Mouse (Mus musculus) E14TG2a.4 (cell line): ENCODE measurements around the gene Fgfrl1.

Experiments used
- H3K27me3 ChIP-seq: 2 replicates; pipeline ENCODE4 v1.6.1; 2014; ENCODE audit warnings: low read length, control low read depth; ENCODE audit not compliant: insufficient read depth
- H3K36me3 ChIP-seq: 2 replicates; pipeline ENCODE4 v1.6.1; 2014; ENCODE audit warnings: low read length, control low read depth; ENCODE audit not compliant: insufficient read depth
- H3K4me1 ChIP-seq: replicated peaks from 2 replicates; pipeline ENCODE4 v1.6.1; 2014; ENCODE audit warnings: low read depth, low read length, control low read depth
- H3K4me3 ChIP-seq: replicated peaks from 2 replicates; pipeline ENCODE4 v1.5.1; 2014; ENCODE audit warnings: mild to moderate bottlenecking, low read length
- H3K9me3 ChIP-seq: 2 replicates; pipeline ENCODE4 v1.6.1; 2014; ENCODE audit warnings: low read length, control low read depth
- CTCF ChIP-seq: conservative IDR thresholded peaks from 2 replicates; pipeline ENCODE4 v1.5.1; 2014; ENCODE audit warnings: low read length
- NANOG ChIP-seq: IDR thresholded peaks from 2 replicates; pipeline ENCODE4 v1.6.1; 2014; ENCODE audit warnings: borderline replicate concordance, low read length, mixed read lengths
- POU5F1 ChIP-seq: IDR thresholded peaks from 2 replicates; pipeline ENCODE4 v1.6.1; 2014; ENCODE audit warnings: low read length, borderline replicate concordance

The Fgfrl1 gene

DNA sequence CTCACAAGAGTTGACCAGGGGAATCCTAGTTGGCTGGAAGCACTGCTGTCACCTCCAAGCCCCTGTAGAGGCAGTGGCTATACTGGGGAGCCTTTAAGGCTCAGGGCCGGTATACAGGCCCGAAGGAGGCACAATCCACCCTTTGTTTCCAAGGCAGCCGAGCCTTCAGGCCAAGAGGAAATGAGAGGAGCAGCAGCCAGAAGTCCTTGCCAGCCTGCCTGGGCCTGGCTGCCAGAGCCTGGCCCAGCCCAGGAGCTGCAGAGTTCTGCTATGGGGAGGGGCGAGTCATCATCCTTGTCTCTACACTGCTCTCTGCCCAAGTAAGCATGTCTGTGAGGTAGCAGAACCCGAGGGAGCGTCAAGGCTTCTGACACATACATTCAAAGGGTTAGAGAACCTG, 22.0 kb downstream of the Fgfrl1 start:
- no peaks in the 10 kb centered on the region for H3K36me3 ChIP-seq

DNA sequence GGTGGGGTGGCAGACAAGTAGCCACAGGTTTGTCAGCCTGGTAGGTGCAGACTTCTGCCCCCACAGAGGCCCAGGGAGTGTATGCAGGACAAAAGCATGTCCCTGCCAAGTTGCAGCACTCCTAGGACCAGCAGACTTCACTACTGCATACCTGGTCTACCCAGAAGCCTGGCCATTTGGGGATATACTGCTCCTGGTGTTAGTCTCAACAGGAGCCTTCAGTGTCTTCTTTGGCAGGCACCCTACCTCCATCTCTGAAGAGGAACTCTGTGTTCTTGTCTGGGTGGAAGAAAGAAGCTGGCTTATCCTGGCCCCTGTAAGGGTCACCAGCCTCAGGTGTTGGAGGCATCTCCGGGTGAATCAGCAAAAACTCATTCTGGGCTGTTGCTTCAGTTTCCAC, 23.8 kb downstream of the Fgfrl1 start:
- no peaks in the 10 kb centered on the region for H3K36me3 ChIP-seq
- TF ChIP-seq NANOG = no peak
- no peak for TF ChIP-seq POU5F1
- no peak for TF ChIP-seq CTCF

More for the DNA sequence above, 22.0 kb downstream of the Fgfrl1 start:
- no peak for TF ChIP-seq POU5F1
- TF ChIP-seq NANOG = no peak
- TF ChIP-seq CTCF = no peak
- Histone ChIP-seq H3K4me3 (no peak overlapping the region), H3K9me3 (0 out of 2 replicates have a peak, but pooled peaks cover 4% of the 10 kb centered on the region), H3K27me3 (peaks cover 15% of the 10 kb centered on the region), H3K4me1 (no peaks in the 10 kb centered on the region)

DNA sequence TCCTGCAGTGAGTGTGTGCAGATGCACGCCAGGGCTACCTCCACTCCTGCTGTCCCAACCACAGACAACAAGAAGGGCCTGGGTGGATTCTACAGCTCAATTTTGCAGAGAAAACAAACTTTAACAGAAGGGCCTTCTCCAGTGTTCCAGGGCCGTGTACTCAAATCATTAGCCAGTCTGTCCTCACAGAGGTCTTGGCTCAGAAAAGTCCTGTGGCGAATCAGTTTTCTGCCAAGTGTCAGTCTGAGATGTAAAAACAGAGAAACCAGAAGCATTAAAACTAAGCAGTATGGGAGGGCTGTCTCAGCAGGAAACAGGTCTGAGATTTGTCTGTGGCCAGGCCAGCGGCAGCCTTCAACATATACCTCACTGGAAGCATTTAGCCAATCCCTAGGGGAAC, 25.9 kb downstream of the Fgfrl1 start:
- no peaks in the 10 kb centered on the region for H3K36me3 ChIP-seq
- H3K9me3 ChIP-seq = 0 out of 2 replicates have a peak, but pooled peaks cover 4% of the 10 kb centered on the region
- H3K27me3 ChIP-seq = peaks cover 15% of the 10 kb centered on the region
- 0 out of 2 replicates have a peak, but pooled peaks cover 3% of the 10 kb centered on the region for H3K4me1 ChIP-seq
- no peak for TF ChIP-seq CTCF
- TF ChIP-seq NANOG = no peak
- no peak for TF ChIP-seq POU5F1
- no peak overlapping the region for H3K4me3 ChIP-seq

More for the DNA sequence above, 23.8 kb downstream of the Fgfrl1 start:
- Histone ChIP-seq H3K27me3 (peaks cover 15% of the 10 kb centered on the region), H3K9me3 (0 out of 2 replicates have a peak, but pooled peaks cover 4% of the 10 kb centered on the region), H3K4me3 (no peak overlapping the region), H3K4me1 (0 out of 2 replicates have a peak, but pooled peaks cover 3% of the 10 kb centered on the region)

DNA sequence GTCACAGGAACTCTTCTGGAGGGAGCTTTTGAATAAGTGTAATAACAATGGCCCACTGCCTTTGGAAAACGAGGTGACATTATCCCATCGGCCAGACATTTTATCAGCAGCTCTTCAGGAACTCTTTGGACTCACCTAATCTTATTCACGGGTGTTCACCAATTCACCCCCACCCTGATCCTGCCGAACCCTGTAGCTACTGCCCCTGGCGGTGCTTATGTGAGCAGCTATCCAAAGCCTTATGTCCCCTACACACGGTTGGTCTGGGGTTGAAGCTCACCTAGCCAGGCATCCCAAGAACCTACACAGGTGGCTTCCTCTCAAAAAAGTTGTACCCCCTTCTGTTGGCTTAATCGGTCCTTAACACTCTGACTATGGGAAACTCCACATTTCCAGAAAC, 27.6 kb downstream of the Fgfrl1 start:
- TF ChIP-seq POU5F1 = no peak
- TF ChIP-seq CTCF = no peak
- TF ChIP-seq NANOG = no peak
- H3K4me1 ChIP-seq = 0 out of 2 replicates have a peak, but pooled peaks cover 3% of the 10 kb centered on the region
- H3K9me3 ChIP-seq = no peaks in the 10 kb centered on the region
- peaks cover 15% of the 10 kb centered on the region for H3K27me3 ChIP-seq
- H3K36me3 ChIP-seq = no peaks in the 10 kb centered on the region
- no peak overlapping the region for H3K4me3 ChIP-seq

DNA sequence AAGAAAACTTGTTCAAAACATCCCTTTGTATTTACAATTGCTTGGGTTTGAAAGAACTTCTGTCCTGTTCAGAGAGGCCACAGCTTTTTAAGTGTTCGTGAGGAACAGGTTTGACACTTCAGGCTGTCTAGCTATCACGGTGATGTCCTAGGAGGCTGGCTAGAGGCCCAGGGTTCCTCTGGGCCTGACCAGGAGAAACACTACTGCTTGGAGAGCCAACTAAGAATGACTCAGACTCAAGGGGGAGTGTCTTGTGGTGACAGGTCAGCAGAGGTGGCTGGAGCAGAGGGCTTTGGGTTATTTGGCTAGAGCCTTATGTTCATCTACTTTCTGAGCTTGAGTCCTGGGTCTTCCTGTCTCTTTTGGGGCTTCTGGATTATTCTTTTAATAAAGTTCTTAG, 31.8 kb downstream of the Fgfrl1 start:
- TF ChIP-seq POU5F1 (no peak), CTCF (no peak), NANOG (no peak)

DNA sequence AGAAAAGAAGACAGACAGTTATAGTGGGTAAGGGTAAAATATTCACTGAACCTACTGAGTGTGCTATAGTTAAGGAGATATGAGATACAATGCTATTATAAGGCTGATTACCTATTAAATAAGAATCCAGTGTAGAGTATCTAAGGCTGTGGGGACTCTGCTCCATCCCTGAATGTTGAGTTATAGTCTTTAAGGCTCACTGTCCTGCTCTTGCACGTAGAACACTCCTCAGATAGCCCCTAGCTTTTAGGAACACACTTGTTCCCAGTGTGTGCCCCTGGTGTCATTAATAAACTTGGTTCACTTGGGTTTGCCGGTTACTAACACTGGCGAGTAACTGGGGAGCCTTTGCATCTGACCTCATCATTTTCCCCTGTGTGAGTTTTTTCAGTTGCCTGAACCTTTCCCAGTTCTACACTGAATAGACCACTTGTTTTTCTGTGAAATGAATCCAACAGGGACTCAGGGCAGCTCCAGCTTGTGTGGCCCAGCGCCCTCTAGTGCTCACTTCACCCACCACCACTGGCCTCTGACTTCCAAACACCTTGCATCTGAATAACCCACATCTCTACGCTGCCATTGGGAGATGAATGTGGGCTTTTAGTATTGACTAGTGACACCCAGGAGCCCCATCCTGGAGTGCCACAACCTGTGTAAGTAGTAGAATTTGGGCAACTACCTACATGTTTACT, 34.5 kb downstream of the Fgfrl1 start:
- no peak for TF ChIP-seq NANOG
- no peak for TF ChIP-seq POU5F1
- TF ChIP-seq CTCF = peak; percentile 78
- no peaks in the 10 kb centered on the region for H3K9me3 ChIP-seq
- no peak overlapping the region for H3K4me3 ChIP-seq
- no peaks in the 10 kb centered on the region for H3K27me3 ChIP-seq
- no peaks in the 10 kb centered on the region for H3K4me1 ChIP-seq
- H3K36me3 ChIP-seq = no peaks in the 10 kb centered on the region

More for the DNA sequence above, 31.8 kb downstream of the Fgfrl1 start:
- Histone ChIP-seq H3K9me3 (no peaks in the 10 kb centered on the region), H3K4me3 (no peak overlapping the region), H3K36me3 (no peaks in the 10 kb centered on the region), H3K27me3 (no peaks in the 10 kb centered on the region), H3K4me1 (0 out of 2 replicates have a peak, but pooled peaks cover 3% of the 10 kb centered on the region)

DNA sequence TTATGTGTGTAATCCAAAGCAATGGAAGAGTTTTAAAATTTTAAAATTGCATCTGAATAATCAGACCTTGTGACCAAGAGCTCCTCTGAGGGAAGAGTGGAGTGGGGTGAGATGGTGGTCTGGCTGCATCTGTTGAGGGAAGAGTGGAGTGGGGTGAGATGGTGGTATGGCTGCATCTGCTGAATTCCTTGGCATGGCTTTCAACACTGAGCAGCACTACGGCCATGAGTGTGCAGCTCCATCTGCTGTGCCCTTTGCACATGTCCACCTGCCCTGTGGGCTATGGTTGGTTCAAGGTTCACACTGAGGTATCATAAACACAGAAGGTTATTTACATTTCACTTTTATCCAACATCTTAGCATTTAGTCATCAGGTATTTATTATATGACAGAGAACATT, 35.2 kb downstream of the Fgfrl1 start:
- no peak for TF ChIP-seq POU5F1
- no peak for TF ChIP-seq NANOG
- TF ChIP-seq CTCF = no peak
- H3K4me1 ChIP-seq = no peaks in the 10 kb centered on the region
- no peaks in the 10 kb centered on the region for H3K27me3 ChIP-seq
- H3K4me3 ChIP-seq = no peak overlapping the region
- H3K36me3 ChIP-seq = no peaks in the 10 kb centered on the region
- H3K9me3 ChIP-seq = no peaks in the 10 kb centered on the region

DNA sequence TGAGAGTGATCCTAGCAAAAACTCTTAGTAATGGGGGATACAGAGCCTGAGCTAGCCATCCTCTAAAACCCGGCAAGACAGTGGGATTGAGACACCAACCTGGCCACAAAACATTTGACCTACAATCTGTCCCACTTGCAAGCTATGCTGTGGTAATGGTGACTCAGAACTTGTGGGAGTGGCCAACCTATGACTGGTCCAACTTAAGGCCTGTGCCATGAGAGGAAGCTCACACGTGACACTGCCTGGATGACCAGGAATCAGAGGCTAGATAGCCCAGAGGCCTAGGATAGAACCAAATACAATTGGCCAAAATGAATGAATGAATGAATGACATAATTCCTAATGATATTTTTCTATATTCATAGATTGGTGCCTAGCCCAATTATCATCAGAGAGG, 49.7 kb downstream of the Fgfrl1 start:
- H3K27me3 ChIP-seq = no peaks in the 10 kb centered on the region; the same call in 1 of the 2 replicates
- no peaks in the 10 kb centered on the region for H3K36me3 ChIP-seq
- no peaks in the 10 kb centered on the region for H3K4me1 ChIP-seq
- H3K9me3 ChIP-seq = no peaks in the 10 kb centered on the region
- no peak overlapping the region for H3K4me3 ChIP-seq
- TF ChIP-seq NANOG (no peak), POU5F1 (no peak), CTCF (no peak)

DNA sequence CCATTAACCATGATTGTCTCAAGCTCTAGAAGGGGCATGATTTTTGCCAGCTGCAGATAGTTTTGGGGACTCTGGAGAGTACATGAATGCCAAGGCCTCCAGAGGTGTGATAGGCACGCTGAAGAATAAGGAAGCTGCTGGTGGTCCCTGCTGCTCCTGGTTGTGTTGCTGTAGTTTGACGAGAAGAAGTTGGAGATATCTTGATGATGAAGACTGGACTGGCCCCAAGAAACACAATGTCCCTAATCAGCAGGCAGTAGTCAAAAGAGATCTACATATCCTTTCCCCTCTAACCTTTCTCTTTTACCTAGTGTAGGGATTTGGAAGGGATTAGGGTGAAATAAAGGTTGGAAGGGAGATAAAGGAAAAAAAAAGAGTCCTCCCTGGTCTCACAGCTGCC, 50.4 kb downstream of the Fgfrl1 start:
- Histone ChIP-seq H3K36me3 (no peaks in the 10 kb centered on the region), H3K27me3 (no peaks in the 10 kb centered on the region; the same call in 1 of the 2 replicates), H3K4me3 (no peak overlapping the region), H3K9me3 (no peaks in the 10 kb centered on the region), H3K4me1 (no peaks in the 10 kb centered on the region)
- TF ChIP-seq POU5F1 (no peak), NANOG (no peak), CTCF (no peak)
